Mouse (Mus musculus) kidney, adult 2 months (tissue): ENCODE measurements around the gene Tns3.

ENCODE experiments used
- CTCF ChIP-seq: fragments of 200-500 bp; conservative IDR thresholded peaks from 2 replicates; pipeline ENCODE4 v1.5.1; 2011; ENCODE audit warnings: low read depth, mild to moderate bottlenecking, control low read depth, low read length, moderate library complexity, mixed read lengths; ENCODE audit not compliant: insufficient read depth, insufficient read length
- POLR2A ChIP-seq: fragments of 200-500 bp; IDR thresholded peaks from one replicate; pipeline ENCODE4 v1.6.1; 2011; ENCODE audit warnings: low read depth, low read length, control low read depth

DNA sequence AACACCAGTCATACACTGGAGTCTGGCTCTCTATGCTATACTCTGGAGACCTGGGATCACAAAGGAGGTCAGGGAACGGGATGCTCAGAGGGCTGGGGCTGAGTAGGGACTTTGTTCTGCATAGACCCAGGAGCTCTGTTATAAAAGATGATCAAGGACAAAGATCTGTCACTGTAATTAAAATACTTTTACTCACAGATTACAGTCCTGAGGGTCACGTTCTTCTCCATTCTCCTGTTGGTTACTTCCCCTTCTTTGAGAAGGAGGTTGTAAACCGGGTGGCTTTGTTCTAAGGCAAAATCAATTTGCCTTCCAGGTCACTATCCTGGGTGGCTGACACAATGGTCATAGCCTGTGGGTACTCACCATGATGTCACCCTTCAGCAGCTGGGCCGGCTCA is 133.8 kb downstream of the Tns3 start:
- TF ChIP-seq CTCF (no peak), POLR2A (no peak)
